Mouse (Mus musculus) subcutaneous adipose tissue, adult 2 months (tissue): ENCODE data around the gene Klhl23. TPM values are rescaled to one million over a fixed set of nuclear protein-coding genes. Genes with fewer than 3 reads are reported as not detected.

Source experiments
- polyA plus RNA-seq: library from polyadenylated mRNA; depleted of rRNA; stranded (reverse); fragments of >200 nt; gene quantifications from 2 replicates; pipeline ENCODE4 v1.2.3, GENCODE M21; 2012; ENCODE audit warnings: low replicate concordance; rRNA removed

The Klhl23 gene
- 1.9 and 16.8 TPM in 2 replicates for polyA plus RNA-seq

GRCm38 (mm10) chr2:69821711-69822110, at the start of gene Klhl23:
Klhl23 (plus strand) TSS chr2:69821944.

DNA sequence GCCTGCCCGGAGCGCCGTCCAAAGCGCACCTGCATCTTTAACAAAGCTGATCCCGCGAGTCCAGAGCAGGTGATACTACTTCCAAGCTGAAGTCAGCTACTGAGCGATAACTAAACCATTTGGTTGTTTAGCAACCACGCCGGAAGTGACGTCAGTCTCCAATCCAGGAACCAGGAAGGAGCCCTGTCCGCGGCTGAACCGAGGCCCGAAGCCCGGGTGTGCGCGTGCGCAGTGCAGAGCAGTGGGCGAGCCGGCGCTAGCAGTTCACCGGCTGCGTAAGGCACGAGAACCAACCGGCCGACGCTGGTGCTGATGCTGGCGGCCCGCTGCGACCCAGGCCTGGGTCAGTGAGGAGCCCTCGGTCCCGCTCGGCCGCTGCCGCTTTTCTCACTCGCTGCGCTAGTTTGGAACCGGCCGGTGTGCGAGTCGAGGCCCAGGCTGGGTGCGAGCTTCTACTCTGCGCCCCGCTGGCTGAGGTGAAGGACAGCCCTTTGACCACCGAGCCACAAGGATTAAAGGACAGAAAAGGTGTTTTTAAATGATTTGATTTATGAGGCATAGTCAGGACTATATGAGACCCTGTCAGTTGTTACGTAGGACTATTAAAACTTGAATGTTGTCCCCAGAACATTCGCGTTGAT, 32.2 kb upstream of the Klhl23 start, which contains the start of the genes Ccdc173 and Phospho2:
Gene Ccdc173, minus strand, starts transcription at position 147 of the 641 bp plus-strand sequence.
Gene Phospho2, plus strand, starts transcription at position 195 of the 641 bp plus-strand sequence.

DNA sequence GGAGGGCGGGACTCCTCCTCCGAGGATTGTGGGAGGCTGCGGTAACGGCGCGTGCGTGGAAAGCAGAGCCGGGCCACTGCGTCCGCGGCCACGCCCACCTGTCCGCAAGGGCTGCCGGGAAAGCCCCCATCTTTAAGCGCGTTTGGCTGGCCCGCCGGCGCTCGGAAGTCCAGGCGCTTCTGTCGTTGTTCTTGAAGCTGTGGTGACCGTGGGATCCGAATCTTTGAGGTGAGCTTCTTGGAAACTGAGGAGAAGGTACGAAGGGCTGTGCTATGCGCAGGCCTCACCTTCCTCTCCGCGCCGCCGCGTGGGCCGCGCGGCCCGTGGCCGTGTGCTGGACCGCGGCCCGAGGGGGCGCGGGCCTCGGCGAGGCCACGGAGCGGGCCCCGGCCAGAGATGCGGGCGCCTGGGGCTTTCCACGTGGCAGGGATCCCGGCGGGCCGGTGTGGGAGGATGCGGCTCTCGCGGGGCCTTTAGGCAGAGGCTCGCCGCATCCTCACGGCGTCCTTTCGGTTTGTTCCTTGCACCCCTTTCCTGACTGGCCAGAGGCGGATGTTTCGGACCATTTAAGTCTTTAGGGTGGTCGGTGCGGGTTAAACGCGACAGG, 39.8 kb downstream of the Klhl23 start, which contains the start of gene Ssb:
Gene Ssb, plus strand, starts transcription at position 78 of the 607 bp plus-strand sequence.

GRCm38 (mm10) chr2:69885451-69886305, 63.9 kb downstream of the Klhl23 start, which contains the start of gene Mettl5:
Mettl5 (minus strand) TSS chr2:69885615.

Other genes starting within 250 kb of the Klhl23 start
- gene Lrp2, start 235.9 kb upstream of the Klhl23 start, polyA plus RNA-seq = 0.20 and 7.1 TPM in 2 replicates
- 2.3 and 4.2 TPM in 2 replicates for gene Bbs5, start 174.8 kb upstream of the Klhl23 start, polyA plus RNA-seq
- gene Klhl41, start 151.8 kb upstream of the Klhl23 start, polyA plus RNA-seq = 0.04 TPM in 1 of 2 replicates, not detected in the other
- 5.7 and 6.1 TPM in 2 replicates for gene Fastkd1, start 108.4 kb upstream of the Klhl23 start, polyA plus RNA-seq
- gene Ppig, start 99.4 kb upstream of the Klhl23 start, polyA plus RNA-seq = 2.3 and 3.6 TPM in 2 replicates
- 0.44 and 0.62 TPM in 2 replicates for gene Ccdc173, start 32.4 kb upstream of the Klhl23 start, polyA plus RNA-seq
- gene Phospho2, start 32.3 kb upstream of the Klhl23 start, polyA plus RNA-seq = 26.9 and 38.1 TPM in 2 replicates
- gene Ssb, start 39.6 kb downstream of the Klhl23 start, polyA plus RNA-seq = 4.6 and 5.2 TPM in 2 replicates
- 3.6 and 4.9 TPM in 2 replicates for gene Mettl5, start 63.7 kb downstream of the Klhl23 start, polyA plus RNA-seq
- 19.6 and 20.6 TPM in 2 replicates for gene Ubr3, start 75.3 kb downstream of the Klhl23 start, polyA plus RNA-seq
- gene Myo3b, start 217.2 kb downstream of the Klhl23 start, polyA plus RNA-seq = 0.03 and 3.1 TPM in 2 replicates